Mouse (Mus musculus) liver, embryonic 16.5 days (tissue): ENCODE results near the gene Dennd5a. TPM values are rescaled to one million over a fixed set of nuclear protein-coding genes. Genes with fewer than 3 reads are reported as not detected.

Source experiments
- ATAC-seq: fragments of 200-750 bp; cut with Nextera tagmentation; 2 replicates; pipeline ENCODE4 v1.8.0; 2017; ENCODE audit warnings: low read depth, mild to moderate bottlenecking, moderate number of reproducible peaks, moderate library complexity
- H3K27ac ChIP-seq: fragments of 300-500 bp; sonication (generic); 2 replicates; pipeline ENCODE4 v1.5.1; 2014; ENCODE audit warnings: mild to moderate bottlenecking, low read length
- H3K27me3 ChIP-seq: fragments of 300-500 bp; sonication (generic); 2 replicates; pipeline ENCODE4 v1.6.1; 2014; ENCODE audit warnings: low read depth, low read length, mixed read lengths; ENCODE audit not compliant: control insufficient read depth, insufficient read depth
- H3K36me3 ChIP-seq: fragments of 300-500 bp; sonication (generic); 2 replicates; pipeline ENCODE4 v1.6.1; 2014; ENCODE audit warnings: mild to moderate bottlenecking; ENCODE audit not compliant: control insufficient read depth, insufficient read depth
- H3K4me1 ChIP-seq: fragments of 300-500 bp; sonication (generic); 2 replicates; pipeline ENCODE4 v1.6.1; 2014; ENCODE audit warnings: low read depth, low read length, mixed read lengths; ENCODE audit not compliant: control insufficient read depth
- H3K4me2 ChIP-seq: fragments of 300-500 bp; sonication (generic); 2 replicates; pipeline ENCODE4 v1.6.1; 2014; ENCODE audit warnings: low read depth, low read length, mixed read lengths
- H3K4me3 ChIP-seq: fragments of 300-500 bp; sonication (generic); 2 replicates; pipeline ENCODE4 v1.5.1; 2014; ENCODE audit warnings: low read depth, mild to moderate bottlenecking, low read length
- H3K9ac ChIP-seq: fragments of 300-500 bp; sonication (generic); 2 replicates; pipeline ENCODE4 v1.6.1; 2014; ENCODE audit warnings: low read depth, low read length
- H3K9me3 ChIP-seq: fragments of 300-500 bp; sonication (generic); replicated peaks from 2 replicates; pipeline ENCODE4 v1.6.1; 2016; ENCODE audit warnings: low read length; ENCODE audit not compliant: control insufficient read depth
- WGBS: fragments of 180-500 bp; shearing (Covaris S2); extraction: QIAGEN DNeasy Blood & Tissue Kit; methylation state at CpG from one replicate; pipeline ENCODE4 v1.1.7; 2014; ENCODE audit not compliant: insufficient replicate concordance; 5-methylcytosine and 5-hydroxymethylcytosine counted together
- polyA plus RNA-seq: library from polyadenylated mRNA; unstranded; fragments of >200 nt; fragmentation: Nextera tagmentation; extraction: Ambion mirVana; gene quantifications from 2 replicates; pipeline ENCODE4 v1.2.1, GENCODE M21; 2015

The Dennd5a gene
- 5.9 and 7.0 TPM in 2 replicates for polyA plus RNA-seq

- no peaks in the 10 kb centered on the region for H3K36me3 ChIP-seq
- H3K9me3 ChIP-seq = no peaks in the 10 kb centered on the region
- peak within 1 kb of the TSS; percentile 83 for H3K4me2 ChIP-seq
- H3K27ac ChIP-seq = peak within 1 kb of the TSS; percentile 76
- peak within 1 kb of the TSS; percentile 82 for H3K4me3 ChIP-seq
- no peaks in the 10 kb centered on the region for H3K27me3 ChIP-seq
- H3K4me1 ChIP-seq = peaks cover 22% of the 10 kb centered on the region
- peak; percentile 88 for ATAC-seq
- WGBS = under 1% methylated on average over 72 of the region's 107 CpGs
- H3K9ac ChIP-seq = peak within 1 kb of the TSS; percentile 84
These were observed at the start of gene Dennd5a for GRCm38 (mm10) chr7:109959716-109960612. TSS of gene Dennd5a (minus strand) at chr7:109960470.

- ATAC-seq = no peak
- no peak overlapping the region for H3K4me2 ChIP-seq
- no peaks in the 10 kb centered on the region for H3K36me3 ChIP-seq
- no peak overlapping the region for H3K27ac ChIP-seq
- no peaks in the 10 kb centered on the region for H3K9me3 ChIP-seq
- H3K4me1 ChIP-seq = peaks cover 4% of the 10 kb centered on the region
- H3K27me3 ChIP-seq = no peaks in the 10 kb centered on the region
- WGBS = 85% methylated on average over 6 of the region's 6 CpGs
- no peak overlapping the region for H3K9ac ChIP-seq
- no peak overlapping the region for H3K4me3 ChIP-seq
These were observed 48.8 kb upstream of the Dennd5a start for GRCm38 (mm10) chr7:110009084-110009483.

- ATAC-seq = no peak
- no peak overlapping the region for H3K9ac ChIP-seq
- no peak overlapping the region for H3K27ac ChIP-seq
- H3K9me3 ChIP-seq = no peaks in the 10 kb centered on the region
- no peaks in the 10 kb centered on the region; the same call in 1 of the 2 replicates for H3K27me3 ChIP-seq
- H3K4me3 ChIP-seq = no peak overlapping the region
- H3K4me1 ChIP-seq = peaks cover 4% of the 10 kb centered on the region
- H3K4me2 ChIP-seq = no peak overlapping the region
- no peaks in the 10 kb centered on the region for H3K36me3 ChIP-seq
- WGBS = 24% methylated on average over 1 of the region's 1 CpGs
These were observed 48.2 kb upstream of the Dennd5a start for GRCm38 (mm10) chr7:110008513-110008912.

GRCm38 (mm10) chr7:110006471-110007195 is 46.4 kb upstream of the Dennd5a start:
- H3K27me3 ChIP-seq = peaks cover 7% of the 10 kb centered on the region
- H3K4me3 ChIP-seq = no peak overlapping the region
- peaks cover 4% of the 10 kb centered on the region for H3K4me1 ChIP-seq
- H3K9ac ChIP-seq = no peak overlapping the region
- peak; percentile 45; the same call in 1 of the 2 replicates for ATAC-seq
- 0 out of 2 replicates have a peak overlapping the region, but pooled peaks have one; percentile 3 for H3K4me2 ChIP-seq
- 39% methylated on average over 5 of the region's 5 CpGs for WGBS
- H3K27ac ChIP-seq = no peak overlapping the region; the same call in 1 of the 2 replicates
- H3K9me3 ChIP-seq = no peaks in the 10 kb centered on the region
- H3K36me3 ChIP-seq = no peaks in the 10 kb centered on the region

- no peak overlapping the region for H3K9ac ChIP-seq
- H3K36me3 ChIP-seq = no peaks in the 10 kb centered on the region
- H3K9me3 ChIP-seq = no peaks in the 10 kb centered on the region
- H3K27me3 ChIP-seq = peaks cover 7% of the 10 kb centered on the region
- H3K4me2 ChIP-seq = no peak overlapping the region
- H3K4me1 ChIP-seq = peaks cover 4% of the 10 kb centered on the region
- H3K4me3 ChIP-seq = no peak overlapping the region
- ATAC-seq = no peak
- no peak overlapping the region; the same call in 1 of the 2 replicates for H3K27ac ChIP-seq
These were observed 45.7 kb upstream of the Dennd5a start for GRCm38 (mm10) chr7:110005976-110006375.

GRCm38 (mm10) chr7:110002968-110003367 is 42.7 kb upstream of the Dennd5a start:
- H3K9ac ChIP-seq = no peak overlapping the region
- peak overlapping the region; percentile 32; the same call in 1 of the 2 replicates for H3K4me2 ChIP-seq
- H3K27me3 ChIP-seq = peaks cover 7% of the 10 kb centered on the region
- H3K4me3 ChIP-seq = no peak overlapping the region
- no peaks in the 10 kb centered on the region for H3K9me3 ChIP-seq
- no peak overlapping the region for H3K27ac ChIP-seq
- no peaks in the 10 kb centered on the region; the same call in 1 of the 2 replicates for H3K4me1 ChIP-seq
- ATAC-seq = peak; percentile 45; the same call in 1 of the 2 replicates
- WGBS = 17% methylated on average over 20 of the region's 20 CpGs
- no peaks in the 10 kb centered on the region for H3K36me3 ChIP-seq

- Histone ChIP-seq H3K36me3 (no peaks in the 10 kb centered on the region), H3K27ac (no peak overlapping the region), H3K9me3 (no peaks in the 10 kb centered on the region), H3K4me1 (no peaks in the 10 kb centered on the region; the same call in 1 of the 2 replicates), H3K27me3 (peaks cover 7% of the 10 kb centered on the region), H3K4me3 (no peak overlapping the region), H3K9ac (no peak overlapping the region), H3K4me2 (no peak overlapping the region)
- ATAC-seq = no peak
These were observed 41.8 kb upstream of the Dennd5a start for GRCm38 (mm10) chr7:110002092-110002491.

GRCm38 (mm10) chr7:109998388-109998787 is 38.1 kb upstream of the Dennd5a start:
- Histone ChIP-seq H3K4me2 (no peak overlapping the region), H3K4me1 (no peaks in the 10 kb centered on the region; the same call in 1 of the 2 replicates), H3K27me3 (peaks cover 7% of the 10 kb centered on the region; the same call in 1 of the 2 replicates), H3K4me3 (no peak overlapping the region), H3K9ac (no peak overlapping the region), H3K27ac (no peak overlapping the region), H3K9me3 (no peaks in the 10 kb centered on the region), H3K36me3 (no peaks in the 10 kb centered on the region)
- ATAC-seq = no peak
- 68% methylated on average over 4 of the region's 4 CpGs for WGBS
